Mouse (Mus musculus): Measurements from ENCODE around the gene Ogt.

The Ogt gene

DNA sequence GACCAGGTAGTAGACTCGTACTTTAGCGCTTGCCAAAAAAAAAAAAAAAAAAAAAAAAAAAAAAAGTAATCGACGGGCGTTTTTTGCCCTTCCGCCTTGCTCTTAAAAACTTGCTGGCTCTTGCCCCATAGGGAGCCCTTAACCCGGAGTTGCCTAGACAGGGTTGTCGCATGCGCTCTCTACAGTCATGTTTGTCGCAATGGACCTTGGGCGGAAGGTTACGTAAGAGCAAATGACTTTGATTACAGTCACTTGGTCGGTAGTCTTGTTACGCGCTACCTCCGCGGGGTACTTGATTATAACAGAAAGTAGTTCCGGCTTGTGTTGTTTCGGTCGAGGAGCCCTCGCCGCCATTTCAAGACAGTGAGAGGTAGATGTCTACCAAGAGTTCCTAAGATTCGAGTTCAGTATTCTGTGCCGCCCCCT, at the start of gene Ogt:
Ogt (plus strand) TSS at position 320 of the 426 bp plus-strand sequence.
- DNase-seq (ENCODE audit: low spot score in 2 of 2): peak; percentile 86 to 94

DNA sequence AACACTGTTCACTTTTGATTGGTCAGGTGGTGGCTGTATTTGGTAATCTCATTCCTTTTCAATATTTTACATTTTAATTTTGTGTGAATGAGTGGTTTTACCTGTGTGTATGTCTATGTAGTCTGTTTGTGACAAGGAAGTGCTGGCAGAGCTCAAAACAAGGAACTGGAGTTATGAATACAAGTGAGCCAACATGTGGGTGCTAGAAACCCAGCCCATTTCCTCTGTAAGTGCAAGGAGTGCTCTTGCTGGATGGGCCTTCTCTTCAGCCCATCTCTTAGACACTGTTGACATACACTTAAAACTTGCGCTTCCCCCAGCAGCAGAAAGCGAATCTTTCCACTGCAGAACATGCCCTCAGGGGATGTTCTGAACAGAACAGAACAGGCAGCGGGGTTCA, 23.7 kb upstream of the Ogt start:
- no peak for DNase-seq (ENCODE audit: low spot score in 2 of 2)

DNA sequence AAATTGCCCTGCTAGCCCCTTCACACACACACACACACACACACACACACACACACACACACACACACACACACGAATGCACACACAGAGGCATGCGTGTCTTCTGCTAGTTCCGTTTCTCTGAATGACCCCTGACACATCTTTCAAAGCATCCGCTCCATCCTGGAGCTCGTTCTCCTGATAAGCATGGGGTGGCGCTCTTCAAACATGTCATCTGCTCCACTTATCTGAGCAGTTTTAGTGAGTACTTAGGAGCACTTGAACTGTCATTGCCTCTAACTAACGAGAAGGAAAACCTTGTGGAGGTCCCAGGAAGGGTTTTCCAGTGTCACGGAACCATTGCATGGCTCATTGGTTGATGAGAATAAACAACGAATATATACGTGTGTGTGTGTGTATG, 22.0 kb upstream of the Ogt start:
- no peak for DNase-seq (ENCODE audit: low spot score in 2 of 2)

DNA sequence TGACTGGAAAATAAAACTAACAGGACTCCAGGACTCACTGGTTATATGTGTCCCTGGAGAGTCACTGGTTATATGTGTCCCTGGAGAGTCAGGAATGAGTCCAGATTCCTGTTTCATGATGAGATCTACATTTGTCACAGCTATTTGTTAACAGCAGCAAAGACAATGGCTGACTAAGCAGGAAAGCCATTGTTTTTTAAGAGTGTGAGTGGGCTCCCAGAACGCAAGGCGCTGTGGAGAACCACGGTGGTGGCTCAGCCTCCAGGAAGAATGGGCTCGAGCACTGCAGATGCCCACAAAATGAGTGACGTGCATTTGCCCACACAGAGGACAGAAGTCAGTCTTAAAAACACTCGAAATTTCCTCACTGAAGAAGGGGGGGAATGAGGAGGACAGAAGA, 19.5 kb upstream of the Ogt start:
- DNase-seq (ENCODE audit: low spot score in 2 of 2): no peak

DNA sequence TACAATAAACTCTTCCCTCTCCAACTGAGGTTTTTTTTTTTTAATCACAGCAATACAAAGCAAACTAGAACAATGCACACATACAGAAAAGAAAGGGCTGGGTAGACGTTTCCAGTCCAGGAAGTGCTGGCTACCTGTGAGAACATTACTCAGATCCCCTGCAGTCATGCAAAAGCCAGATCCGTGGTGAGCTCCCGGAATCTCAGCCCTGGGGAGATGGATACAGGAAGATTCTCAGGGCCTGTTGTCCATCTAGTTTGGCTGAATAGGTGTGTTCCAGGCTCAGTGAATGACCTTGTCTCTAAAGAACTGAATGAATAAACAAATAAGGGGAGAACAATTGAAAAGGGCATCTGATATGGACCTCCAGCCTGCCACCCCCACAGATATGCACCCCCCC, 17.3 kb upstream of the Ogt start:
- DNase-seq (ENCODE audit: low spot score in 2 of 2): no peak

DNA sequence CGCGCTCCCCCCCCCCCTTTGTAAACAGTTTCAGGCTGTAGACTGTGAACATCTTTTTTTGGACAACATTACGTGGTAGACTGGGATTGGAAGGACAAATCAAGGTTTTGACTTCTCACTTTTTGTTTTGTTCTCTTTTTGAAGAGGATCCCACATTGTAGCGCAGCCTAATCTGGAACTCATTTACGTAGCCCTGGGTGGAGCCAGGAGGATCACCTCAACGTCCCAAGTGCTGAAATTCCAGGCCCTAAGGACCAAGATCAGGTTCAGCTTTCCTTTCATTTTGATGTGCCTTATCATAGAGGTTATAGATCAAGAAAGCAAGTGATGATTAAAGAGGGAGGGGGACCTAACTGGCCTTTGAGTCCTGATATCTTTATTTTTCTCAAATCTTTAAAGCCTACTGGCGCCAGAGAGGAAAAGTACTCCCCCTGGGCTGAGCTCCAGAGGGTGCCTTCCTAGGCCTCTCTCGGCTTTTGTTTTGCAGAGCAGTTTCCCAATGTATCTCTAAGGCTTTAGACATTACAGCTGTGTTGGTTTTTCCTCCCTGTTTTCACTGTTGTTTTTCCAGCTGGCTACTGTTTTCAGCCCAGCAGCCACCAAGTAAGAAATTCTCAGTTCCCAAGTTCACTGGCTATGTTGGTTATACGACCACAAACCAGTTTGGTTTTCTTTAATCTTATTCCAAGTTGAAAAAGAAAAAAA, 2.9 kb upstream of the Ogt start:
- no peak for DNase-seq (ENCODE audit: low spot score in 2 of 2)

DNA sequence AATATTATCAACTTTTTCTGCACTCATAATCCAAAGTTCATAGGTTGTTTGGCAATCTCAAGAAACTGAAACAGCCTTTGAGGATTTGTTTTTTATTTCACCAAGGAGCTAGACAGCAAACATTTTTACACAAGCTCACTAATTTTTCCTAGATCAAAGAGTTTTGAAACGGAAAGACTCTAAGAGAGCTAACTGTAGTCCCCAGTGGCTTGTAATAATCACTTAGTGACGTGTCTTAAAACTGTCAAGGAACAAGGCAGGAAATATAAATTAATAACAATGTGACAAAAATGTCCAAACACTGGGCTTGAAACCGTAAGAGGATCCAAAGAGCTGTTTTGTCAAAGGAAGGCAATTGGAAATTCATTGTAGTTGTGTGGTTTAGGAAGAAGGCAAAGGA, 1.0 kb upstream of the Ogt start:
- DNase-seq (ENCODE audit: low spot score in 2 of 2): no peak

DNA sequence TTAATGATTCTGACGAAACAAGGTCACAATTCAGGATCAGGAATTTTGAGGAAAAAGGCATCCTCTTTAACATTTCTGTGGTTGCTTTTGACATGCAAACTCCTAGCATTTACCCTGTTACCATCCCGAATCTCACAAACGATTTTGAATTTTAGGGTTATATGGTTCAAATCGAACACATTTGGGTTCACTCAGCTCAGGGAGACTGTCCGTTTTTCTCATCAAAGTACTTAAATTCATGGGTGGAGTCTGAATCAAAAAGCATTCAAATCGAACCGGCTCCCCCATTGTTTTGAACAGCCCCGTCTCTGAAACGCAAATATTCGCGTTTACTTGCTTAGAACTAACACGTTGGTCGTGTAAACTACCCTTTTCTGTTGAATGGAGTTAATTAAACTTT, 554 bp upstream of the Ogt start:
- DNase-seq (ENCODE audit: low spot score in 2 of 2): no peak

DNA sequence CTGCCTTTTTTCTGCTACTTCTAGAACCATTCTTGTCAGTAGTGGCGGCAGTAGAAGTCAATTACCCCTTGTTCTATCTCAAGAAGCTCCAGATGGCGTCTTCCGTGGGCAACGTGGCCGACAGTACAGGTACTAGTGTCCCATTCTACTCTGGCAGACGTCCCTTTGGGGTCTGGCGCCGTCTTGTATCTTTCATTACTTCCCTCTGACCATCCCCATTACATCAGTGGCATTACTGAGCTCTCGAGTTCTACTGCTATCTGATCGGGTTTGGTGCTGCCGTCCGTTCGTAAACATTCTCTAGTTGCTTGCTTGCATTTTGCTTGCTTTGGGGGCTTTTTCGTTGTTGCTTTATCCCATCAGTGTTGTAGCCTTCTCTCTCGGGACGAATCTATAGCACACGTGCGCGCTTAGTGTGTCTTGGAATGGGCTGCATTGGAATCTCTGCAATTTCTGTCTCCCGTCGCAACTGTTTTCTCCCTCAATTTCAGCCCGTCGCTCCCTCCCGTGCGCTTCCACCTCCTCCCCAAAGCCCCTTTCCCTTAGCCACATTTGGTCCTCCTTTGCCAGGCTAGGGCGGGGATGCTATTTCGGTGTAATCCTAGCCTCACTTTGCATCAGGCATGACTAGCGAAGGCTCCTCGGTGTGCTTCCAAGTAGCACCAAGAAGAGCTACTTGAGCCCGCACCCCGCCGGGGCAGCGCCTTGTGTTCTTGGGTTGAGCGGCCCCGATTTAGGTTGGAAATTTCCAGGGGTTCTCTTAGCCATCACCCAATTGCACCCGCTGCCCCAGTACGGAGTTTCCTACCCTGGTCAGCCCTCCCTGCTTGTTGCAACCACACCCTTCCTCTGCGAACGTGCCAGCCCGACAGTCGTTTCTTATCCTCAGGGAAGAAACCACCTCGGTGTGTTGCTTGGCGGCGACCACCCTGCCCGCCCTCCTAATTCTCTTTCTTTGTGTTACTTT, 617 bp downstream of the Ogt start:
- DNase-seq (ENCODE audit: low spot score in 2 of 2): peak in 1 of 2 experiments; percentile 14

DNA sequence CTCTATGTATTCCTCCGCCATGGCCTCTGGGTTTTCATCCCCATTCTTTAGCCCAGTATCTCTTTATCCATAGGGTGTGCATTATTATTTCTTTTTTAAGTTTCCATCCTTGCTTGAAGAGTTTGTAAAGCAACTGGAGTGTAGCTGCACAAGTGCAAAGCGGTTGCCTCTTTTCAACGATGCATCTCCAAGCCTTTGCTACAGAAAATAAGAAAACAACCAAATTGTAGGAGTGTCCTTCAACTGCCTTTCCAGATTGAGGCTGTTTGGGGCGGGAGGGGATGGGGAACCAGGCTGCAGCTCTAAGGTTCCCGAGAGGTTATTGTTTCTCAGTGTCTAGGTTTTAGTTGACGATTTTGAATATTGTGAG, 1.3 kb downstream of the Ogt start:
- DNase-seq (ENCODE audit: low spot score in 2 of 2): no peak

DNA sequence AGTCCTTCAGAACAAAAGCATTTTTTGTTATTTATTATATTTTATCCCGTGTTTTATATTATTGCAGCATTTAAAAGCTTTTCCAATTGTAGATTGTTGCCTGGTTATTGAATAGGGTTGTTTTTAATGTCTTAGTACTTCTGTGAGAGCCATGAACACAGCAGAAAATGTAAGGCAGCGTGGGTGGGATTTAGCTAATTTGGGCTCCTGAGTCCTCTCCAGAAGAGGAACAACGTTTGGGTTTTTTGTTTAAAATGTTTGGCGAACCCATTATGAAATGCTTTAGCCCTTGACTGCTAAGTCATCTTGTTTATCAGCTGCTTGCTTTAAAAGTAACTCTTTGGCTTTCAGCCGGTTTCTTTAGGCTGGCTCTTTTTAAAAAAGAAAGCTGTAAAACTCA, 2.2 kb downstream of the Ogt start:
- DNase-seq (ENCODE audit: low spot score in 2 of 2): peak in 1 of 2 experiments; percentile 24

DNA sequence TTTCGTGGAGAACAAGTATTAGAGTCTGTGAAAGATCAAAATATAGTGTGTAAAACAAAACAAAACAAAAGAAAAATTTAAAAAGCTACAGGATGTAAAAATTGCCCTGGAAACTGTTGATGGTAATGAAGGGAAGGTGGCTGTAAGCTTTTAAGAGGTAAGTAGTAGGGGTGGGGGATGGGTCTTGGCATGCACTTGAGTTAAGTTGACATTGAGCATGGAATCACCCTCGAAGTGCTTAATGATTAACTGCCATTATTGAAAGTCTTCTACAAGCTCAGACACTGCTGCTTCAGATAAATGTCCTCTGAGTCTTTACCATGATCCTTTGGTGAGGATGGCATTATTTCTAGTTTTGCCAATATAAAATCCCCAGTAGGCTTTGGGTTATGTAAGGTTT, 5.4 kb downstream of the Ogt start:
- DNase-seq (ENCODE audit: low spot score in 2 of 2): no peak

DNA sequence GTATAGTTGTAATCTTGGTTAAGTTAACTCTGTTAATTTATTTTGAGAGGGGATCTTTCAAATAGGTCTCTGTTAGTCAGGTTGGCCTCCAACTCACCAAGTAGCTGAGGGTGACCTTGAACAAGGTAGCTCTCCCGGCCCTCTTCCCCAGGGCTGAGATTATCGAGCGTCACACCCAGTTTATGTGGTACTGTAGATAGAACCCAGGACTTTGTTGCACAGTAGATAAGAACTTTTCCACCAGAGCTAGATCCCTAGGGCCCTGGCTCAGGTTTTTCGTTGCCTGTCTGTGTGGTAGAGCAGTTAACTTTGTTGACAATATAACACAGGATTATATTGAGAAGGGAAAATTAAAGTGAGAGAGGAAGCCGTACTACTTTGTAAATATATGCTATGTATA, 6.8 kb downstream of the Ogt start:
- no peak for DNase-seq (ENCODE audit: low spot score in 2 of 2)

DNA sequence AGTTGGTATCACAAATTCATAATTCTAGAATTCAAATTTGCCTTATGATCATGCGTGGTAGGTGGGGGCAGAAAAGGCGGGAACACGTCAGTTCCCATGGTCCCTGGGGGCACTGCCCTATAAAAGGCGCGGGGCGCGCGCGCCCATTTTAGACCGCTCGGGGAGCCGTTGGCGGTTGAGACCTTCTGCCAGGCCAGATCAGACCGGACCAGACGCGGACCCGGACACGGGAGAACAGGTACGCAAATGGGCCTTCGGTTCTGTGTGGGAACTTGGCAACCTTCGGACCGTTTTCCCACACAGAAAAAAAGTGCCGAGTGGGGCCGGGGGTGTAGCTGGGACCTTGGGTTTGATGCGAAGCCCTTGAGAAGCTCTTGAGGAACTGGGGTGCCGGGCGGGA, 55.8 kb downstream of the Ogt start:
- no peak for DNase-seq (ENCODE audit: low spot score in 2 of 2)

DNA sequence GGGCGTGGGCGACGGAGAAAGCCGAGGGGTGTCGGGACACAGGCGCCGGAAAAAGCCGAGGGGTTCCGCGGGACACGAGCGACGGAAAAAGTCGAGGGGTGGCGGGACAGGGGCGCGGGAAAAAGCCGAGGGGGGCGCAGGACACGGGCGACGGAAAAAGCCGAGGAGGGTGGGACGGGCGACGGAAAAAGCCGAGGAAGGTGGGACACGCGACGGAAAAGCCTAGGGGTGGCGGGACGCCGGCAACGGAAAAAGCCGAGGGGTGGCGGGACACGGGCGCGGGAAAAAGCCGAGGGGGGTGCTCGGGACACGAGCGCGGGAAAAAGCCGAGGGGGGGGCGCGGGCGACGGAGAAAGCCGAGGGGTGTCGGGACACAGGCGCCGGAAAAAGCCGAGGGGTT, 57.7 kb downstream of the Ogt start:
- DNase-seq (ENCODE audit: low spot score in 2 of 2): no peak

DNA sequence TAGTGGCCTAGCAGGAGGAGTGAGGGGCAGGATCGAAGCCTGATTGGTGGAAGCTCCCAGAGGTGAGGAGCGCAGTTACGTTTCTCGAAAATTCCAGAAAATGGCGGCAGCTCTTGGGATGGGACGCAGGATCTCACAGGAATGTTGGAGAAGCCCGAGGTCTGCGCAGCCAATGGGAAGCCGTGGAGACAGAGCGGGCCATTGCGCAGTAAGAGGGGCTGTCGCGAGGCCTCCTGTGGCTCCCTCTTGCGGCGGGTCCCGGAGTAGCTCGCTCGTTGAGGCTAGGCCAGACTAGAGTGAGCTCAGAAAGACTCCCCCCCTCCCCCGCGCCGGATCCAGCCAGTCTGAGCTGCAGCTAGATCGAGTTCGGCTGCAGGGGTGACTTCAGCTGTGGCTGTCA, 58.4 kb downstream of the Ogt start:
- no peak for DNase-seq (ENCODE audit: low spot score in 2 of 2)

DNA sequence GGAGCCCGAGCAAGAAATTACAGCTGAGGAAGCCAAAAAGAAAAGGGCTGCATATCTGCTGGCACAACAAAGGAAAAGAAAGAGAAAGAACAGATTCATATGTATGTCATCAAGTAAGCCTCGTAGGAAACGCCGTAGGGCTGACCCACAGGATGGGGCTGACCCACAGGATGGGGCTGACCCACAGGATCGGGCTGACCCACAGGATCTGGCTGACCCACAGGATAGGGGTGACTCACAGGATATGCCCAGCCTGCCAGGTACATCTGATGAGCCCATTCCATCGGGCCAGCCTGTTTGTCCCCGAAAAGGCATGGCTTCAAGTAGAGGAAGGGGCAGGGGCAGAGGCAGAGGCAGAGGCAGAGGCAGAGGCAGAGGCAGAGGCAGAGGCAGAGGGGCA, 65.3 kb downstream of the Ogt start:
- DNase-seq (ENCODE audit: low spot score in 2 of 2): no peak

DNA sequence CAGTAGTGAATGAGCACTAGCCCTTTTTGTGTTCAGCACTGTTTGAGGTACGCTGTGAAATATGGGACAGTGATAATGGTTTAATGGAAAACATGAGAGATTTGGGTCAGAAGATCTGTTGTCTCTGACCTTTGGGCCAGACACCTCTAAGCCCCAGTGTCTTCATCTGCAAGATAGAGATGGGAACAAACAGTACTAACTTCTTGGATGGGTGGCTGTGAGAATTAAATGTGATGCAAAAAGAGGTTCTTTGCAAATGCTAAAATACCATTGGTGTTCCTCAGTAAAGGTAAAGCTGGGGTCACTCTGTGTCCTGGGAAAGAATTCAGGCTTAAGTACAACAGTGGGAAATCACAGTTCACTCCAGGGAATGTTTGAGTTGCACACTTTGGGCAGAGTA, 80.5 kb downstream of the Ogt start:
- no peak for DNase-seq (ENCODE audit: low spot score in 2 of 2)

DNA sequence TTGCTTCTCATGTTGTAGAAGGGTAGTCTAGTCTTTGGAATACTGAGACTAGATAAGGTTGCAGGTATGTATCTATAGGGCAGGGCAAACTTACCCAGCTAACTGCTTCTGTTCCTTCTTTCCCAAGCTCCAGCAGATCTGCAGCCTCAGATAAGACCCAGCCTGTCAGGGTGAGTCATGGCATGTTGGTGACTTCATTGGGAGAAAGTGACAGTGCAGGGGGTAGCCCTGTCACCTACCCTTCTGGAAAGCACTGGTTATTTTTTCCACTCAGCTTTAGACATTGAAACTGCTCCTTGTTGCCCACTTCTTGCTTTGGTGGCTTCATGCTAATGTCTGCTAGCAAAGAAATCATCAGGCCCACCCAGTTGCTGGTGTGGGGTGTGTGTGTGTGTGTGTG, 90.2 kb downstream of the Ogt start:
- no peak for DNase-seq (ENCODE audit: low spot score in 2 of 2)

DNA sequence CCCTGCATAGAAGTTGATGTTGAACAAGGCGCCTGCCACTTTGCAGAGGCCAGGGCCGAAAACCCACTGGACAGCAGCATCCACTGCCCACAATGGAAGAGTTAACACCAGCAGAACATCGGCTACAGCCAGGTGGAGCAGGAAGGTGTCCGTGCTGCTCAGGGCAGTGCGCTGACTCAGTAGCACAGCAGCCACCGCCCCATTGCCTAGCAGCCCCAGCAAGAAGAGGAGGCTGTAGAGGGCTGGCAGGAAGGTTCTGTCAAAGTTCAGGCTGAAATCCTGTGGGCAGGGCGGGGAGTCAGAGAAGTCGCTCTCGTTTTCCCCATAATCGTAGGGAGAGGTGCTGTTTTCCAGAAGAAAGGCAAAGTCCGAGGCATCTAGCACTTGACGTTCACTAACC, 92.8 kb downstream of the Ogt start:
- no peak for DNase-seq (ENCODE audit: low spot score in 2 of 2)

DNA sequence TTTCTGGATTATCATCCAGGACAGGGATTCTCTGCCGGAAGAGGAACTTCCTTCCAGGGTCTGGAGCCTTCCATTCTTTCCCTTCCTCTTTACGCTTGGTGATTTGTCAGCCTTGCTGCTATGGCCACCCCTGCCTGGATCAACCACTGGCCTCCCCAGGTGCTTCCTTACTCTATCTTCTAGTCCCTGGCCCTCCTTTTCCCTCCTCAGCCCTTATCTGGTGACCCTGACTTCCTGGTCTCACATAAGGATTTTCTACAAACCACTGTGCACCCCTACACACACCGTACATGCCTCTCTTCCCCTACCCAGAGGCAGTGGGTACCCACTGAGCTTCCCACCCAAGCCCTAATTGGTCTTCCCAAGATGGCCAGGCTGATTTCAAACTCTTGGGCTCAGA, 93.4 kb downstream of the Ogt start:
- DNase-seq (ENCODE audit: low spot score in 2 of 2): no peak

DNA sequence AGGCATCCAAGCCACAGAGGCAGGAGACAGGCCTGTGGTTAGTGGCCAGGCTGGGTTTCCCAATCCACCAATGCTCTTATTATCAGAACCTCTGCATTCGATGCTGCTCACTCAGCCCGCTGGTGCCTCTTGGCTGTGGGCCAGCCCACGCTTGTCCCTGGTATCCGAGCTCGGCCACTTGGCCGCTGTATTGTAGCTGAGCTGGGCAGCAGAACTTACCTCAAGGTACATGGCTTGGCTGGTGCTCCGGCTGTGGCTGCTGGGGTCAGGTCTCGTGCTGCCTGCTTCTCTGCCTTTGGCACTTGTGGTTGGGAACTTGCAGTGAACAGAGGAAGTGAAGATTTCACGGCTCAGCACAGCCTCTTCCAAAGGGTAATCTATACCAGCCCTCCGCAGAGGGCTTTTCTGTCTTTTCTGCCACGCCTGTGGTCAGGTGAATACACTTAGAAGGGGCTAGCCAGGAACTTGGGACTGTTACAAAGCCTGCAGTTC, 94.0 kb downstream of the Ogt start, which contains the start of gene Cxcr3:
Cxcr3 (minus strand) TSS at position 442 of the 492 bp plus-strand sequence.
- no peak for DNase-seq (ENCODE audit: low spot score in 2 of 2)
